Mouse (Mus musculus) central nervous system, embryonic 14 days (tissue): ENCODE data around the gene Fli1. TPM values are rescaled to one million over a fixed set of nuclear protein-coding genes. Genes with fewer than 3 reads are reported as not detected.

Experiments
- polyA plus RNA-seq: library from polyadenylated mRNA; depleted of rRNA; stranded (reverse); fragments of >200 nt; gene quantifications from 2 replicates; pipeline ENCODE4 v1.2.3, GENCODE M21; 2012; rRNA removed

The Fli1 gene
- 2.9 and 4.6 TPM in 2 replicates for polyA plus RNA-seq

DNA sequence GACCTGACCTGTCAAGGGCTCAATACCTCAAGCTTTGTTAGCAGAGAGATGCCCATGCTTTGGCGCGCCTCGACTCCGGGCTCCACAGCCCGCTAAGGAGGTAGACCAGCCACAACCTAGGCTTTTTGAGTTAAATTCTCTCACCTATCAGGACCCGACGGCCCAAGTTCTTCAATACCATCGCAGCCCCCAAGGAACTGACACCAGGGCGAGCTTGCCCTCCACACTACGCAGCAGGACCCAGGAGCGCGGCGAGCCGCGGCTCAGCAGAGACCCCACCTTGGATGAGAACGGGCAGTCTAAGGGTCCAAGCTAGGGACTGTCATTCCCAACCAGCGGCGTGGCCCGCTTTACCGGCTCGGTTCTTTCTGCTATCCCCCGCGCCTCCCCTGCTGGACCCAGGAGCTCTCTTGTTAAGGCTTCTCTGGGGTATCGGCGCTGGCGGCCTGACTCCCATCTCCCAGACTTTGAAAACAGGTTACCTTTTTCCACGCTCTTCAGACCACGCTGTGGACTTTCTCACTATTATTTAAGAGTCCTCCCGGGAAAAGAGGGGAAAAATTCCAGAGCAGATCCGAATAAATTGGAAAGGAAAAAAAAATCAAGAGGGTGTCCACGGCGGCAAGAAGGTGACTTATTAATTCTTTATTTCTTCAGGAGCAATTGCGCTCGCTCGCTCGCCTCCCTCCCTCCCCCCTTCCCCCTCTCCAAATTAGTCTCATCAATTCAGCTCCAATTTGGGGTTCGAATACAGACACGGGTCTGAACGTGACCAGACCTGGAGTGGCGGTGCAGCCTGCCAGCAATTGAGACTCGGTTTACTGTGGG lies at the start of gene Fli1:
Fli1 (minus strand) TSS at position 650 of the 828 bp plus-strand sequence.

Other genes starting within 250 kb of the Fli1 start
- gene Kcnj5, start 198.5 kb downstream of the Fli1 start, polyA plus RNA-seq: 0.64 and 0.88 TPM in 2 replicates
- gene Kcnj1, start 170.4 kb downstream of the Fli1 start, polyA plus RNA-seq: 0.03 TPM in 1 of 2 replicates, not detected in the other
- 10.0 and 13.7 TPM in 2 replicates for gene Ets1, start 93.4 kb upstream of the Fli1 start, polyA plus RNA-seq